Mouse (Mus musculus): ENCODE measurements around the gene Ctsc. TPM values are rescaled to one million over a fixed set of nuclear protein-coding genes. Genes with fewer than 3 reads are reported as not detected.
A peak's percentile ranks its signal among the peaks of the same experiment; 100 is the strongest.
"Not testable (repeated sequence)": the region's sequence is repeated elsewhere in the genome, so short reads cannot be mapped to it uniquely, and the experiment has no call there.

The Ctsc gene
- 22.1 and 23.4 TPM in 2 replicates for polyA plus RNA-seq (2016; fragmentation: Nextera tagmentation; extraction: Ambion mirVana)

GRCm38 (mm10) chr7:88277858-88278627 is at the start of gene Ctsc:
TSS of gene Ctsc (plus strand) at chr7:88278085.
- Histone ChIP-seq H3K27ac (no peak within 1 kb of the TSS), H3K27me3 (no peaks in the 10 kb centered on the region), H3K36me3 (no peaks in the 10 kb centered on the region), H3K4me1 (no peaks in the 10 kb centered on the region), H3K4me2 (replicated peaks) (peak within 1 kb of the TSS; percentile 93), H3K9me3 (no peaks in the 10 kb centered on the region), H3K9ac (peak within 1 kb of the TSS; percentile 60), H3K4me3 (peak within 1 kb of the TSS; percentile 50)
- ATAC-seq (ENCODE audit: insufficient number of reproducible peaks, insufficient read depth, low FRiP score, low TSS enrichment) = peak; percentile 88
- WGBS = 2% methylated on average over 34 of the region's 34 CpGs

GRCm38 (mm10) chr7:88229051-88229450 is 48.8 kb upstream of the Ctsc start:
- H3K4me2 ChIP-seq (replicated peaks) = no peak overlapping the region
- H3K9ac ChIP-seq = no peak overlapping the region
- H3K4me3 ChIP-seq = no peak overlapping the region
- WGBS = 65% methylated on average over 2 of the region's 2 CpGs
- no peaks in the 10 kb centered on the region for H3K27me3 ChIP-seq
- no peak for ATAC-seq (ENCODE audit: insufficient number of reproducible peaks, insufficient read depth, low FRiP score, low TSS enrichment)
- no peak overlapping the region for H3K27ac ChIP-seq
- no peaks in the 10 kb centered on the region for H3K9me3 ChIP-seq
- H3K36me3 ChIP-seq = no peaks in the 10 kb centered on the region
- H3K4me1 ChIP-seq = no peaks in the 10 kb centered on the region

GRCm38 (mm10) chr7:88230121-88230520 is 47.8 kb upstream of the Ctsc start:
- H3K36me3 ChIP-seq = no peaks in the 10 kb centered on the region
- no peak overlapping the region for H3K4me2 ChIP-seq (replicated peaks)
- no peaks in the 10 kb centered on the region for H3K4me1 ChIP-seq
- no peak for ATAC-seq (ENCODE audit: insufficient number of reproducible peaks, insufficient read depth, low FRiP score, low TSS enrichment)
- H3K27ac ChIP-seq = no peak overlapping the region
- H3K9ac ChIP-seq = no peak overlapping the region
- WGBS = 86% methylated on average over 4 of the region's 4 CpGs
- H3K27me3 ChIP-seq = no peaks in the 10 kb centered on the region
- H3K9me3 ChIP-seq = no peaks in the 10 kb centered on the region
- no peak overlapping the region for H3K4me3 ChIP-seq

- Histone ChIP-seq H3K27ac (no peak overlapping the region), H3K27me3 (no peaks in the 10 kb centered on the region), H3K9ac (no peak overlapping the region), H3K4me3 (no peak overlapping the region), H3K4me1 (no peaks in the 10 kb centered on the region), H3K36me3 (no peaks in the 10 kb centered on the region), H3K4me2 (replicated peaks) (no peak overlapping the region), H3K9me3 (no peaks in the 10 kb centered on the region)
- WGBS = 92% methylated on average over 7 of the region's 7 CpGs
- ATAC-seq (ENCODE audit: insufficient number of reproducible peaks, insufficient read depth, low FRiP score, low TSS enrichment) = no peak
Measured at GRCm38 (mm10) chr7:88230756-88231522, 46.9 kb upstream of the Ctsc start.

- H3K36me3 ChIP-seq = no peaks in the 10 kb centered on the region
- no peak overlapping the region for H3K4me2 ChIP-seq (replicated peaks)
- WGBS = 72% methylated on average over 3 of the region's 3 CpGs
- no peak overlapping the region for H3K27ac ChIP-seq
- H3K9ac ChIP-seq = no peak overlapping the region
- no peaks in the 10 kb centered on the region for H3K9me3 ChIP-seq
- no peak overlapping the region for H3K4me3 ChIP-seq
- no peaks in the 10 kb centered on the region for H3K27me3 ChIP-seq
- ATAC-seq (ENCODE audit: insufficient number of reproducible peaks, insufficient read depth, low FRiP score, low TSS enrichment) = no peak
- no peaks in the 10 kb centered on the region for H3K4me1 ChIP-seq
Measured at GRCm38 (mm10) chr7:88243059-88243458, 34.8 kb upstream of the Ctsc start.

- Histone ChIP-seq H3K36me3 (no peaks in the 10 kb centered on the region), H3K4me1 (no peaks in the 10 kb centered on the region), H3K9ac (no peak overlapping the region), H3K27me3 (no peaks in the 10 kb centered on the region), H3K27ac (no peak overlapping the region), H3K4me2 (replicated peaks) (no peak overlapping the region), H3K4me3 (no peak overlapping the region), H3K9me3 (no peaks in the 10 kb centered on the region)
- no peak for ATAC-seq (ENCODE audit: insufficient number of reproducible peaks, insufficient read depth, low FRiP score, low TSS enrichment)
Measured at GRCm38 (mm10) chr7:88244462-88244861, 33.4 kb upstream of the Ctsc start.

- WGBS = 90% methylated on average over 2 of the region's 2 CpGs
- H3K9ac ChIP-seq, H3K27ac ChIP-seq: not testable (repeated sequence)
Measured at GRCm38 (mm10) chr7:88250380-88250779, 27.5 kb upstream of the Ctsc start.

GRCm38 (mm10) chr7:88251535-88251934 is 26.4 kb upstream of the Ctsc start:
- Histone ChIP-seq H3K4me1 (no peaks in the 10 kb centered on the region), H3K9me3 (no peaks in the 10 kb centered on the region), H3K4me2 (replicated peaks) (no peak overlapping the region), H3K36me3 (no peaks in the 10 kb centered on the region), H3K27me3 (no peaks in the 10 kb centered on the region), H3K27ac (no peak overlapping the region), H3K4me3 (no peak overlapping the region), H3K9ac (no peak overlapping the region)
- WGBS = 63% methylated on average over 1 of the region's 1 CpGs
- ATAC-seq (ENCODE audit: insufficient number of reproducible peaks, insufficient read depth, low FRiP score, low TSS enrichment) = no peak

More at GRCm38 (mm10) chr7:88250380-88250779, 27.5 kb upstream of the Ctsc start:
- H3K36me3 ChIP-seq; H3K4me3 ChIP-seq; H3K4me1 ChIP-seq; H3K27me3 ChIP-seq; H3K4me2 ChIP-seq (replicated peaks); ATAC-seq (ENCODE audit: insufficient number of reproducible peaks, insufficient read depth, low FRiP score, low TSS enrichment); H3K9me3 ChIP-seq: not testable (repeated sequence)

- H3K4me2 ChIP-seq (replicated peaks) = no peak overlapping the region
- no peak overlapping the region for H3K4me3 ChIP-seq
- no peak overlapping the region for H3K9ac ChIP-seq
- no peaks in the 10 kb centered on the region for H3K9me3 ChIP-seq
- H3K27ac ChIP-seq = no peak overlapping the region
- H3K4me1 ChIP-seq = no peaks in the 10 kb centered on the region
- no peak for ATAC-seq (ENCODE audit: insufficient number of reproducible peaks, insufficient read depth, low FRiP score, low TSS enrichment)
- no peaks in the 10 kb centered on the region for H3K27me3 ChIP-seq
- no peaks in the 10 kb centered on the region for H3K36me3 ChIP-seq
Measured at GRCm38 (mm10) chr7:88252129-88252528, 25.8 kb upstream of the Ctsc start.

GRCm38 (mm10) chr7:88254884-88255283 is 23.0 kb upstream of the Ctsc start:
- Histone ChIP-seq H3K4me3 (no peak overlapping the region), H3K9ac (no peak overlapping the region), H3K4me1 (no peaks in the 10 kb centered on the region), H3K4me2 (replicated peaks) (no peak overlapping the region), H3K27me3 (no peaks in the 10 kb centered on the region), H3K9me3 (no peaks in the 10 kb centered on the region), H3K36me3 (no peaks in the 10 kb centered on the region), H3K27ac (no peak overlapping the region)
- no peak for ATAC-seq (ENCODE audit: insufficient number of reproducible peaks, insufficient read depth, low FRiP score, low TSS enrichment)

GRCm38 (mm10) chr7:88259155-88259925 is 18.5 kb upstream of the Ctsc start:
- H3K9me3 ChIP-seq = no peaks in the 10 kb centered on the region
- H3K36me3 ChIP-seq = no peaks in the 10 kb centered on the region
- no peak overlapping the region for H3K9ac ChIP-seq
- no peak overlapping the region for H3K4me2 ChIP-seq (replicated peaks)
- H3K4me3 ChIP-seq = no peak overlapping the region
- no peaks in the 10 kb centered on the region for H3K27me3 ChIP-seq
- H3K27ac ChIP-seq = no peak overlapping the region
- 73% methylated on average over 7 of the region's 7 CpGs for WGBS
- no peaks in the 10 kb centered on the region for H3K4me1 ChIP-seq
- no peak for ATAC-seq (ENCODE audit: insufficient number of reproducible peaks, insufficient read depth, low FRiP score, low TSS enrichment)

All from embryonic facial prominence, embryonic 12.5 days (tissue).